Mouse (Mus musculus): ENCODE data around the gene Stra6l. TPM values are rescaled to one million over a fixed set of nuclear protein-coding genes. Genes with fewer than 3 reads are reported as not detected.

Gene Stra6l
- polyA plus RNA-seq, 1 experiment, result not detected

DNA sequence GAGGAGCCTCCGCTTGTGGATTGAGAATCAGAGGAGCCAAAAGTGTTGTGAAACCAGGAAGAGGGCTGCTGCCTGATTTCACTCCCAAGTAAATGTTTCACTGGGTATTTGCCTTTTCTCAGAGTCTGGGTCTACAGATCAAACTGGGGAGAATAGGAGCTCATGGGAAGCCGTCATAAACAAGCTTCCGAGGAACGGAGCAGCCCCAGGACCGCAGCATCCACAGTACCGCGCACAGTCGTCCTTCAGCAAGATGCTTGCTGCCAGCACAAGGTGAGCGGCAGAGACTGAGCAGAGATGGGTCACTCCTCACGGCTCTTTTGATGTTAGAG is 327 bp downstream of the Stra6l start:
- TF ChIP-seq MYOG (IDR thresholded peaks at IDR 0.05; ENCODE audit: control insufficient read depth, extremely low read depth, insufficient read length), result no peak
- TF ChIP-seq CTCF (IDR thresholded peaks at IDR 0.05; ENCODE audit: control insufficient read depth, insufficient read depth, insufficient read length), result no peak
- TF ChIP-seq FOSL1 (IDR thresholded peaks at IDR 0.05; ENCODE audit: insufficient read depth, low read length, poor library complexity, severe bottlenecking), result no peak
- TF ChIP-seq CEBPB (IDR thresholded peaks at IDR 0.05; ENCODE audit: low read depth), result no peak
- TF ChIP-seq MAX (IDR thresholded peaks at IDR 0.05), result no peak
- no peak for TF ChIP-seq MYOD1 (IDR thresholded peaks at IDR 0.05; ENCODE audit: control insufficient read depth, insufficient read length, low read depth)
- no peak for TF ChIP-seq USF1 (IDR thresholded peaks at IDR 0.05; ENCODE audit: low read depth)

GRCm38 (mm10) chr4:45849419-45849818 is 955 bp downstream of the Stra6l start:
- no peak overlapping the region for H3K4me3 ChIP-seq (ENCODE audit: insufficient read depth, poor library complexity, severe bottlenecking)
- no peaks in the 10 kb centered on the region for H3K79me2 ChIP-seq (ENCODE audit: control insufficient read depth, insufficient read depth)
- H3K36me3 ChIP-seq (ENCODE audit: control insufficient read depth, insufficient read depth), result no peaks in the 10 kb centered on the region
- peaks cover 48% of the 10 kb centered on the region for H3K27me3 ChIP-seq (ENCODE audit: control insufficient read depth, insufficient read depth, insufficient read length)
- H3K79me3 ChIP-seq (ENCODE audit: low read depth), result no peaks in the 10 kb centered on the region
- TF ChIP-seq CEBPB (IDR thresholded peaks at IDR 0.05; ENCODE audit: low read depth) (no peak), USF1 (IDR thresholded peaks at IDR 0.05; ENCODE audit: low read depth) (no peak), CTCF (IDR thresholded peaks at IDR 0.05; ENCODE audit: control insufficient read depth, insufficient read depth, insufficient read length) (no peak), MAX (IDR thresholded peaks at IDR 0.05) (no peak)
- H3ac ChIP-seq (ENCODE audit: control insufficient read depth, insufficient read length, low read depth), result no peak overlapping the region

More for the DNA sequence above, 327 bp downstream of the Stra6l start:
- no peaks in the 10 kb centered on the region for H3K79me2 ChIP-seq (ENCODE audit: control insufficient read depth, insufficient read depth)
- no peaks in the 10 kb centered on the region for H3K79me3 ChIP-seq (ENCODE audit: low read depth)
- no peak overlapping the region for H3ac ChIP-seq (ENCODE audit: control insufficient read depth, insufficient read length, low read depth)
- H3K27me3 ChIP-seq (ENCODE audit: control insufficient read depth, insufficient read depth, insufficient read length), result peaks cover 50% of the 10 kb centered on the region
- no peaks in the 10 kb centered on the region for H3K36me3 ChIP-seq (ENCODE audit: control insufficient read depth, insufficient read depth)
- H3K4me3 ChIP-seq (ENCODE audit: insufficient read depth, poor library complexity, severe bottlenecking), result no peak overlapping the region

GRCm38 (mm10) chr4:45851640-45852051 is 3.2 kb downstream of the Stra6l start:
- TF ChIP-seq MAX (IDR thresholded peaks at IDR 0.05) (no peak), MYOG (IDR thresholded peaks at IDR 0.05; ENCODE audit: control insufficient read depth, extremely low read depth, insufficient read length) (no peak), FOSL1 (IDR thresholded peaks at IDR 0.05; ENCODE audit: insufficient read depth, low read length, poor library complexity, severe bottlenecking) (no peak), CTCF (IDR thresholded peaks at IDR 0.05; ENCODE audit: control insufficient read depth, insufficient read depth, insufficient read length) (no peak), MYOD1 (IDR thresholded peaks at IDR 0.05; ENCODE audit: control insufficient read depth, insufficient read length, low read depth) (no peak), CEBPB (IDR thresholded peaks at IDR 0.05; ENCODE audit: low read depth) (no peak), USF1 (IDR thresholded peaks at IDR 0.05; ENCODE audit: low read depth) (no peak)
- no peaks in the 10 kb centered on the region for H3K36me3 ChIP-seq (ENCODE audit: control insufficient read depth, insufficient read depth)
- H3ac ChIP-seq (ENCODE audit: control insufficient read depth, insufficient read length, low read depth), result no peak overlapping the region
- no peaks in the 10 kb centered on the region for H3K79me3 ChIP-seq (ENCODE audit: low read depth)
- H3K79me2 ChIP-seq (ENCODE audit: control insufficient read depth, insufficient read depth), result no peaks in the 10 kb centered on the region
- H3K27me3 ChIP-seq (ENCODE audit: control insufficient read depth, insufficient read depth, insufficient read length), result peaks cover 52% of the 10 kb centered on the region
- no peak overlapping the region for H3K4me3 ChIP-seq (ENCODE audit: insufficient read depth, poor library complexity, severe bottlenecking)

DNA sequence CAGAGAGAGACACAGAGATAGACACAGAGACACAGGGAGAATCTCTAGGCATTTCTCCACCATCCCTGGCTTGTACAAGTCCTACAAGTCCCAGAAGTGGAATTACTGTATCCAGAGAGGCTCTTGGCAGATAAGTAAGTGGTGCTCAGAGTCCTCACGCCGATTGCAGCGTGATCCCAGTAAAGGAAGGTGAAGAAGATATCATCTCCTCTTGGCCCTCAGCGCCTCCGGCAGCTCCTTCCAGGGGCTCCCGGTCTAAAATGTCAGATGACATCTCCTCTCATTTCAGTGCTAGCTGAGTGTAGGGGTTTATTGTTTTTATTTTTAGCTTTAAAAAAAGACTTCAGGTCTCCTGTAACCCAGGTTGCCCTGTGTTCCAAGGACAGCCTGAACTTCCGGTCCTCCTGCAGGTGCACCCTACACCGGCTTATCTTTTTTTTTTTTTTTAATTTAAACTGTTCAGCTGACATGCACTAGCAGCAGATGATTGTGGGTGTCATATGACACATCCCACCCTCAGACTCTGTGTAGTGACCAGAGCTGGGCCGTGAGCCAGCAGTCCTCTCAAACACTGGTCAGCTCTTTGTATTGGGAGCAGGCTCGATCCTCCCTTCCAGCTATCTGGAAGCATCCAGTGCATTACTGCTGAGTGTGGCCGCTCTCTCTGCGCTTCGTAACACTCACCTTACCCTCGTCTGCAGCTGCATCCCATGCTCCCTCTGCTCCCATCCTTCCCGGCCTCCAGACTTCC is 5.2 kb downstream of the Stra6l start:
- Histone ChIP-seq H3K79me2 (ENCODE audit: control insufficient read depth, insufficient read depth) (no peaks in the 10 kb centered on the region), H3K79me3 (ENCODE audit: low read depth) (no peaks in the 10 kb centered on the region), H3K27me3 (ENCODE audit: control insufficient read depth, insufficient read depth, insufficient read length) (peaks cover 47% of the 10 kb centered on the region), H3K36me3 (ENCODE audit: control insufficient read depth, insufficient read depth) (no peaks in the 10 kb centered on the region), H3K4me3 (ENCODE audit: insufficient read depth, poor library complexity, severe bottlenecking) (no peak overlapping the region), H3ac (ENCODE audit: control insufficient read depth, insufficient read length, low read depth) (no peak overlapping the region)
- TF ChIP-seq FOSL1 (IDR thresholded peaks at IDR 0.05; ENCODE audit: insufficient read depth, low read length, poor library complexity, severe bottlenecking) (no peak), CTCF (IDR thresholded peaks at IDR 0.05; ENCODE audit: control insufficient read depth, insufficient read depth, insufficient read length) (no peak), MYOG (IDR thresholded peaks at IDR 0.05; ENCODE audit: control insufficient read depth, extremely low read depth, insufficient read length) (no peak), MYOD1 (IDR thresholded peaks at IDR 0.05; ENCODE audit: control insufficient read depth, insufficient read length, low read depth) (no peak), MAX (IDR thresholded peaks at IDR 0.05) (no peak), USF1 (IDR thresholded peaks at IDR 0.05; ENCODE audit: low read depth) (no peak), CEBPB (IDR thresholded peaks at IDR 0.05; ENCODE audit: low read depth) (no peak)

GRCm38 (mm10) chr4:45855803-45856424 is 7.5 kb downstream of the Stra6l start:
- peak; percentile 51 for TF ChIP-seq CTCF (IDR thresholded peaks at IDR 0.05; ENCODE audit: control insufficient read depth, insufficient read depth, insufficient read length)
- no peak for TF ChIP-seq MAX (IDR thresholded peaks at IDR 0.05)
- no peaks in the 10 kb centered on the region for H3K36me3 ChIP-seq (ENCODE audit: control insufficient read depth, insufficient read depth)
- no peaks in the 10 kb centered on the region for H3K79me2 ChIP-seq (ENCODE audit: control insufficient read depth, insufficient read depth)
- H3K4me3 ChIP-seq (ENCODE audit: insufficient read depth, poor library complexity, severe bottlenecking), result no peak overlapping the region
- peaks cover 31% of the 10 kb centered on the region for H3K27me3 ChIP-seq (ENCODE audit: control insufficient read depth, insufficient read depth, insufficient read length)
- no peaks in the 10 kb centered on the region for H3K79me3 ChIP-seq (ENCODE audit: low read depth)
- H3ac ChIP-seq (ENCODE audit: control insufficient read depth, insufficient read length, low read depth), result no peak overlapping the region

DNA sequence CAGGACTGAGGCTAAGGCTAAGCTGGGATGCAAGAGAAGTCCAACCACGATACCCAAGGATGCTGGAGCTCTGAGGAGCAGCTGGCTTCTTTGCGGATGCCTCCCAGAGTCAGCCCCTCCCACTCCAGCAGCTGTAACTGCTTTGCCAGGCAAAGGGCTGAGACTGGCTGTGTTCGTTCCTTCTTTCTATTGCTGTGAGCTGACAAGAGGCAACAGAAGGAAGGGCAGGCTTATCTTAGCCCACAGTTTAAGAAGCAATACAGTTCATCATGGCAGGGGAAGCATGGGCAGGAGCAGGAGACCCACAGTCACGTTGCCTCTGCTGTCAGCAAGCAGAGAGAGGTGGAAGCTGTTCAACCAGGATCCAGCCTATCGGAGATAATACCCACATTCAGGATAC is 12.7 kb downstream of the Stra6l start:
- no peak overlapping the region for H3ac ChIP-seq (ENCODE audit: control insufficient read depth, insufficient read length, low read depth)
- H3K79me2 ChIP-seq (ENCODE audit: control insufficient read depth, insufficient read depth), result no peaks in the 10 kb centered on the region
- H3K36me3 ChIP-seq (ENCODE audit: control insufficient read depth, insufficient read depth), result no peaks in the 10 kb centered on the region
- H3K27me3 ChIP-seq (ENCODE audit: control insufficient read depth, insufficient read depth, insufficient read length), result peaks cover 43% of the 10 kb centered on the region
- H3K4me3 ChIP-seq (ENCODE audit: insufficient read depth, poor library complexity, severe bottlenecking), result no peak overlapping the region
- TF ChIP-seq MYOD1 (IDR thresholded peaks at IDR 0.05; ENCODE audit: control insufficient read depth, insufficient read length, low read depth), result no peak
- no peaks in the 10 kb centered on the region for H3K79me3 ChIP-seq (ENCODE audit: low read depth)

Measured in C2C12 (cell line).